Mouse (Mus musculus): Measurements from ENCODE around the gene Vmn1r57.
"Not testable (repeated sequence)": the region's sequence is repeated elsewhere in the genome, so short reads cannot be mapped to it uniquely, and the experiment has no call there.

Vmn1r57 gene

DNA sequence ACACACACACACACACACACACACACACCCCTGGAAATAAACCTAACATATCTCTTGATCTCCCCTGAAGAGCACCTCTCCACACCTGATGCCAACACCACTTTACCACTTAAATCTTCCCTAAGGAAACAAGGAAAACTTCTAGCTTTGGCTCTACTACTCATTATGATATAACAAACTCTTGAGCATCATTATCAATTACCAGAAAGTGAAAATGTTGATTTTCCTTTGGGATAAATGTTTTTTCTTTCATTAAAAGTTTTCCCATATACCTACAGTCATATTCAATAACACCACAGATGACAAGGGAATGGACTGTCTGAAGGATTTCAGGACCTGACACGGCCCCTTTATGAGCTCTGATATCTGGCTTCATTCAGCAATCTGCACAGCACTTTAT is at the start of gene Vmn1r57:
Vmn1r57 (plus strand) TSS at position 301 of the 400 bp plus-strand sequence.
- DNase-seq (ENCODE audit: low spot score in 2 of 2), result not testable (repeated sequence)

- not testable (repeated sequence) for DNase-seq (ENCODE audit: low spot score in 2 of 2)
Measured at GRCm38 (mm10) chr7:5196647-5197046, 21.6 kb upstream of the Vmn1r57 start, which contains the start of gene Vmn1r56. Gene Vmn1r56, minus strand, starts transcription at chr7:5196747.

DNA sequence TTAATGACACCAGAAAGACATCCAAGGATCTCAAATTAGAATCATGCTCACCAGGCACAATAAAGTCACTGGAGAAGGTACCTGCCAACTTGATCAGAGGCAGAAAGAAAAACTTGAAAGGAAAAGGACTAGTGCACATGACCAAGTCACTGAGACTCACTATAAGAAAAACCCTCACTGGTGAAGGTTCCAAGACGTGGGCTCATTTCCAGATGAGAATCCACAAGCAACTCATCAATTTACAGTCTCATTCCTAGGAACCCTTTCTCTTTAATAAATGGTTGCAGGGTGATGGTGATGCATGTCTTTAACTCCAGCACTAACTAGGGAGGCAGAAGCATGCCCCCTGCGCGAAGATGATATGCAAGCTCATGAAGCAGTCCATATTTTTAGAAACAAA is 44.8 kb downstream of the Vmn1r57 start:
- no peak for DNase-seq (ENCODE audit: low spot score in 2 of 2)
